Mouse (Mus musculus) thymus, adult 2 months (tissue): Measurements from ENCODE around the gene Hsf2bp. TPM values are rescaled to one million over a fixed set of nuclear protein-coding genes. Genes with fewer than 3 reads are reported as not detected.

Source experiments
- DNase-seq: peaks from one replicate; pipeline ENCODE4 v3.0.0; 2021
- H3K27ac ChIP-seq: fragments of 200-500 bp; 2 replicates; pipeline ENCODE4 v1.5.1; 2012; ENCODE audit warnings: low read length, control low read depth; ENCODE audit not compliant: control insufficient read depth, insufficient read depth
- H3K27me3 ChIP-seq: fragments of 200-500 bp; 2 replicates; pipeline ENCODE4 v1.6.1; 2012; ENCODE audit warnings: mild to moderate bottlenecking, low read length, moderate library complexity, mixed read lengths; ENCODE audit not compliant: control insufficient read depth, insufficient read depth
- H3K36me3 ChIP-seq: fragments of 200-500 bp; 2 replicates; pipeline ENCODE4 v1.6.1; 2012; ENCODE audit warnings: mild to moderate bottlenecking, low read length, moderate library complexity; ENCODE audit not compliant: control insufficient read depth, insufficient read depth
- H3K4me1 ChIP-seq: fragments of 200-500 bp; replicated peaks from 2 replicates; pipeline ENCODE4 v1.6.1; 2012; ENCODE audit warnings: low read length; ENCODE audit not compliant: control insufficient read depth, insufficient read depth
- H3K4me3 ChIP-seq: fragments of 200-500 bp; 2 replicates; pipeline ENCODE4 v1.5.1; 2012; ENCODE audit warnings: mild to moderate bottlenecking, low read length, control low read depth, moderate library complexity; ENCODE audit not compliant: control insufficient read depth, insufficient read depth
- CTCF ChIP-seq: fragments of 200-500 bp; IDR thresholded peaks from 2 replicates; pipeline ENCODE4 v1.5.1; 2012; ENCODE audit warnings: mild to moderate bottlenecking, control low read depth, low read length, moderate library complexity, borderline replicate concordance; ENCODE audit not compliant: control insufficient read depth, poor library complexity, insufficient read depth; ENCODE audit errors: extremely low read depth
- POLR2A ChIP-seq: fragments of 200-500 bp; IDR thresholded peaks from 2 replicates; pipeline ENCODE4 v1.6.1; 2012; ENCODE audit warnings: mild to moderate bottlenecking, low read length, control low read depth, moderate library complexity; ENCODE audit not compliant: control insufficient read depth, poor library complexity, insufficient read depth; ENCODE audit errors: extremely low read depth
- WGBS: fragments of 180-500 bp; shearing (Covaris S2); methylation state at CpG from one replicate; pipeline ENCODE4 v1.1.7; 2018; 5-methylcytosine and 5-hydroxymethylcytosine counted together
- polyA plus RNA-seq: library from polyadenylated mRNA; depleted of rRNA; stranded (reverse); fragments of >200 nt; gene quantifications from 2 replicates; pipeline ENCODE4 v1.2.3, GENCODE M21; 2012

Hsf2bp gene
- polyA plus RNA-seq, 1 experiment = 0.54 TPM

DNA sequence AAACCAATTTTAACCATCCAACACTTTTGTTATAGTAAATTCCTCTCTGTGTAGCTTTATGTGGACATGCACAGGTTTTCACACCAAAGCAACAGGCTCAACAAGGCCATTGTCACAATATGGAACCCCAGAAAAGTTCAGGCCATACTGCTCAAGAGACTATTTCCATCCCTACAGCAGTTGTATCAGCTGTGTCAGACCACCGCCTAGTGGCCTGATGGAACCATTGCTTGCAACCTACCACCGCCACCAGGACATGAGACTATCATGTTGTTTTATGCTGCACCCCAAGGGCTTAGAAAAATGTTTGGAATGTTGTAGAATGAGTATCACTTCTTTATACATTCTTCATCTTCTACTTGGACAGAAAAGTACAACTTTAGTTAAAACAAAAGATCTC is 10.8 kb downstream of the Hsf2bp start:
- no peaks in the 10 kb centered on the region for H3K36me3 ChIP-seq
- no peak overlapping the region for H3K4me3 ChIP-seq
- H3K27ac ChIP-seq = no peak overlapping the region
- H3K27me3 ChIP-seq = no peaks in the 10 kb centered on the region
- DNase-seq = peak; percentile 47
- no peaks in the 10 kb centered on the region for H3K4me1 ChIP-seq
- TF ChIP-seq CTCF (no peak), POLR2A (no peak)
- 24% methylated on average over 2 of the region's 2 CpGs for WGBS

- 96% methylated on average over 5 of the region's 5 CpGs for WGBS
- H3K27ac ChIP-seq = no peak overlapping the region
- no peak for DNase-seq
- H3K4me1 ChIP-seq = no peaks in the 10 kb centered on the region
- TF ChIP-seq CTCF = no peak
- no peak for TF ChIP-seq POLR2A
- H3K36me3 ChIP-seq = no peaks in the 10 kb centered on the region
- H3K27me3 ChIP-seq = no peaks in the 10 kb centered on the region
- H3K4me3 ChIP-seq = no peak overlapping the region
Observed at GRCm38 (mm10) chr17:32024671-32025073, 11.5 kb downstream of the Hsf2bp start.

DNA sequence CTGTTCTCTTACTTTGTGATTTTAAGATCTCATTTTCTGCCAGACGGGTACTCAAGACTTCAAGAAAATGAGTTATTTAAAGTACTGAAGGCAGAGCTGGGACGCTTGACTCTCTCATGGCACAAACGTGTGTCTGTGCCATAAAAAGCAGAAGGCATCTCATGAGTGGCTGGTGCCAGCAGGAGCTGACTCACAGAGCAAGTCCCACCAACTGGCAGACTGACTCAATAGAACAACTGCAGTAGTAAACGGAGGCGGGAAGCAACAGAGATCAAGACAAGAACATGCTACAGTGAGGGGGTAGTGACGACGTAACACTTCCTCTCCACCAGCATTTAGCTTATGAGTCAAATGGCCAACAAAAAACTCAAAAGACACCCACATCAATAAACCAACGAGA is 13.1 kb downstream of the Hsf2bp start:
- Histone ChIP-seq H3K36me3 (no peaks in the 10 kb centered on the region), H3K4me1 (no peaks in the 10 kb centered on the region), H3K27me3 (no peaks in the 10 kb centered on the region), H3K4me3 (no peak overlapping the region), H3K27ac (no peak overlapping the region)
- TF ChIP-seq CTCF (no peak), POLR2A (no peak)
- DNase-seq = no peak
- WGBS = 44% methylated on average over 8 of the region's 8 CpGs

- no peak for DNase-seq
- no peak for TF ChIP-seq POLR2A
- no peak for TF ChIP-seq CTCF
- 88% methylated on average over 6 of the region's 6 CpGs for WGBS
- Histone ChIP-seq H3K4me1 (no peaks in the 10 kb centered on the region), H3K36me3 (no peaks in the 10 kb centered on the region), H3K27me3 (no peaks in the 10 kb centered on the region), H3K27ac (no peak overlapping the region), H3K4me3 (no peak overlapping the region)
Observed at GRCm38 (mm10) chr17:32022551-32022950, 13.6 kb downstream of the Hsf2bp start.

DNA sequence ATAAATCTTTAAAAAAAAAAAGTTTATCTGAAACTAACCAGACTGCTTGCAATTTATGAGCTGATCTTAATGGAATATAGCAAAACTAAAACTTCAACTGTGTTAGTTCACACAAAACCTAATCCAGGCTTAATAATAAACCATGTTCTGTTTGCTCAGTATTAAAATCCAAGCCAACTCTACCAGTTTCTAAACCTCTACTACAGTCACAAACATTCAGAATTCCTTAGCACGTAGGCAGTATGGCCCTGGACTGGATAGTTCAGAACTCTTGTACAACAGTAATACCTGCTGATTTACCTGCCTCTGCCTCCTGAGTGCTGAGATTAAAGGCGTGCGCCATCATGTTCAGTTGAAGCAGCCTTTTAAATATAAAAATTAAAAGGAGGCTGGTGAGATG is 14.2 kb downstream of the Hsf2bp start:
- no peak overlapping the region for H3K27ac ChIP-seq
- no peaks in the 10 kb centered on the region for H3K36me3 ChIP-seq
- no peaks in the 10 kb centered on the region for H3K4me1 ChIP-seq
- TF ChIP-seq POLR2A (no peak), CTCF (no peak)
- WGBS = 99% methylated on average over 3 of the region's 3 CpGs
- DNase-seq = no peak
- no peak overlapping the region for H3K4me3 ChIP-seq
- H3K27me3 ChIP-seq = no peaks in the 10 kb centered on the region

DNA sequence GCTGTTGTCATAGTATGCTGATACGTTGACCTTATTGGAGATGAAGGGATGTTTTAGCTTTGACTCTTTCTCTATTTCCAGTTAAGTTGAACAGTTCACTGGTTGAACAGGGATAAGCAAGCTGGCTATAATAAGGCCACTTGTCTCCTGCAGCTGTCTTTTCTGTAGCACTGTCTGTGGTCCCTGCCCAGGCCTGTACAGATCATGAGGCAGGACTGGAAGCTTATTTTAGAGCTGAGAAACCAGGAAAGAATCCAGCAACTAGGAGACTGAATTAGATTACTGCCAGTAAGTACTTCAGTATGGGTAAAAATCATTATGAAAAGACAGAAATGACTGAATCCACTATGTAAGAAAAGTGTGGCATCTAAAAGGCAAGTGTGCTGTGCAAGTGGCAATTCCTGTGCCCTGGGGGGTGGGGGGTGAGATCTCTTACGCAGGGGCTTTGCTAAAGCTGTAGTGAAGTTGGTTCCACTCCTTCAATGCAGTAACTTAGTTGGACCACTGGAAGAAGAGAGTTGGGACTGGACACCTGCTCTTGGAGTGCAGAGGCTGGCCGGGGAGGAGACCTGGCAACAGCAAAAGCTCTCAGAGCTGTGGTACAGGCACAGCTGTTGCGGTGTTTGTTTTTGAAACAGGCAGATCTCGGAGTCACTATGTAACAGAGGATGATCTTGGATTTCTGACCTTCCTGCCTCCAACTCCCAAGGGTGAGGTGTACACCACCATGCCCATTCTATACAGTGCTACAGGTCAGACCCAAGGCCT is 17.8 kb downstream of the Hsf2bp start:
- no peak for TF ChIP-seq CTCF
- TF ChIP-seq POLR2A = no peak
- no peak overlapping the region for H3K27ac ChIP-seq
- H3K4me1 ChIP-seq = no peaks in the 10 kb centered on the region
- no peaks in the 10 kb centered on the region for H3K36me3 ChIP-seq
- WGBS = 93% methylated on average over 5 of the region's 5 CpGs
- DNase-seq = no peak
- no peak overlapping the region for H3K4me3 ChIP-seq
- H3K27me3 ChIP-seq = no peaks in the 10 kb centered on the region

GRCm38 (mm10) chr17:32016481-32016880 is 19.7 kb downstream of the Hsf2bp start:
- H3K36me3 ChIP-seq = no peaks in the 10 kb centered on the region
- no peak overlapping the region for H3K27ac ChIP-seq
- no peaks in the 10 kb centered on the region for H3K4me1 ChIP-seq
- no peak for TF ChIP-seq POLR2A
- no peak for TF ChIP-seq CTCF
- 95% methylated on average over 8 of the region's 8 CpGs for WGBS
- H3K27me3 ChIP-seq = no peaks in the 10 kb centered on the region
- no peak for DNase-seq
- no peak overlapping the region for H3K4me3 ChIP-seq
